10 mouse cellular contexts compared by ENCODE assay signal in the genomic region with DNA sequence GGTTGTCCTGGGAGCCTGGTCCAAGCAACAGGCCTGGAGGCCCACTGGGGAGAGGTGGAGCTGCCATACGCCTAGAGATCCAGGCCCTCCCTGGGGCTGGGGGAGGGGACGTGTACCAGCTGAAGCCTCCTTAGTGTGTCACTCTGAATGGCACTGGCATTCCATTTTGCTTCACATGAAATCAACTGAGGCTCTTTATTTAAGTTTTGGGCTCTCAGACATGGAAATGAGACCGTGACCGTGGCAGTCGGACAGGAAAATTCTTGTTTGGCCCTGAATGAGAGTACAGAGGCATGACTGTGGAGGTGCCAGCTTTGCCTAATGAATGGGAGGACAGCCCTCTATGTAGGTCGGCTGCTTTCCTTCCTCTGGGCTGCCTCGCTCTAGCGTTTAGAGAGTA. TPM values are rescaled to one million over a fixed set of nuclear protein-coding genes. Genes with fewer than 3 reads are reported as not detected.
DNase-seq lines count a peak whose midpoint lies in the region.
"Had no signal": no experiment of that assay in that cellular context is flagged by ENCODE, and none has a peak within 500 bp of the region (broad histone marks: within the 10 kb centered on the region; RNA-seq: fewer than 3 reads in every experiment).

No protein-coding gene starts in this region.

- DNase-seq in adrenal gland, adult (ENCODE audit: inconsistent age in 2 of 2, low spot score in 1 of 2): peak; percentile 19 to 33
- DNase-seq in adrenal gland, adult 8-10 months: no peak
- DNase-seq in right cerebral cortex, adult 18-20 months: peak; percentile 57
- no peak for DNase-seq in right cerebral cortex, adult 2 months (ENCODE audit: low spot score in 2 of 2)
- peak; percentile 64 to 83 for DNase-seq in left cerebral cortex, postnatal 14 days (ENCODE audit: low spot score in 2 of 2)
- DNase-seq in telencephalon, adult 2 months (ENCODE audit: low read depth, low spot score): peak; percentile 40
- DNase-seq in kidney, postnatal 10 days: no peak
- DNase-seq in gastrocnemius, adult 18-20 months (ENCODE audit: low spot score): no peak
- DNase-seq: cerebellum, adult 11-12 months; kidney, adult 11 months had no signal

- intact Hi-C loops in left cerebral cortex, postnatal 14 days (cut with DNase I): no loop called here

RNA-seq across cellular contexts. Expression of a gene that starts 24.6 kb away (rescaled TPM):
- total RNA-seq in adrenal gland, adult 8-10 months (2022): 1 to 10 TPM in 1 of 4 experiments, under 1 TPM in 1, not detected in 2; 0.17 to 1.4 TPM
- 10 to 100 TPM; 23.4 to 24.3 TPM for total RNA-seq in left cerebral cortex, postnatal 14 days (2021)
- total RNA-seq in gastrocnemius, adult 18-20 months (2021): not detected

RNA-seq across cellular contexts. Expression of a gene that starts 29.5 kb away (rescaled TPM):
- under 1 TPM; 0.20 to 0.95 (median 0.43) TPM for total RNA-seq in adrenal gland, adult 8-10 months (2022)
- under 1 TPM; 0.51 to 0.91 TPM for total RNA-seq in left cerebral cortex, postnatal 14 days (2021)
- not detected for total RNA-seq in gastrocnemius, adult 18-20 months (2021)

Comparison
In these comparisons a context has a peak if more than half of its experiments do, and no peak if none do; other contexts are left out.
1. DNase-seq: peak in adrenal gland, adult (2 of 2), right cerebral cortex, adult 18-20 months (single experiment), left cerebral cortex, postnatal 14 days (2 of 2) and telencephalon, adult 2 months (single experiment); none in adrenal gland, adult 8-10 months (single experiment), right cerebral cortex, adult 2 months (0 of 2), kidney, postnatal 10 days (single experiment) and gastrocnemius, adult 18-20 months (single experiment).
2. RNA of a gene that starts 24.6 kb away (total RNA-seq): 23.4 to 24.3 TPM in left cerebral cortex, postnatal 14 days; 0.17 to 1.4 TPM in adrenal gland, adult 8-10 months and not detected in gastrocnemius, adult 18-20 months; every median in the first group is over 10 times any median in the second.